Mouse (Mus musculus): ENCODE measurements around the gene Palld. TPM values are rescaled to one million over a fixed set of nuclear protein-coding genes. Genes with fewer than 3 reads are reported as not detected.

The Palld gene
- 62.3 and 73.8 TPM in 2 replicates for polyA plus RNA-seq (2015; fragmentation: Nextera tagmentation; extraction: Ambion mirVana)

DNA sequence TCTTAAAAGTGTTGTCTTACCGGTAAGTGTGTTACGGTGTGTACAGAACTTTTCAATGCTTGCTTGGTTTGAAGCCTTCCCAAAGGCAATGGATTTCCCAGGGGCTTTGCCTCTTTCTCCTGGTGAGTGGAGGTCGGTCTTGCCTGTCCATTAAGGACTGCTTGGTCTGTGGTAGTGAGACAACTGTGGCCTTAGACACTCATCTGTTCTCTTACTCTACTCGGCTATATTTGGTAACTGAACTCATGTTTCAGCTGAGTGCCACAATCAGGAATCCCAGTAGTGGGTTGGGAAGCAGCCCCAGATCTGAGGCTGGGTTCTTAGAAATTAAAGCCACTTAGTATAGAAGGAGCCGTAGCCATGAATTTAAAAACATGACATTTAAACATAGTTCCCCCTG lies at the start of gene Palld:
TSS of gene Palld (minus strand) at position 170 of the 400 bp plus-strand sequence.
- Histone ChIP-seq H3K9ac (ENCODE audit: low read depth, low read length) (no peak within 1 kb of the TSS), H3K27me3 (replicated peaks; ENCODE audit: control insufficient read depth, insufficient read depth, low read length) (no peaks in the 10 kb centered on the region), H3K36me3 (ENCODE audit: control insufficient read depth, insufficient read depth) (no peaks in the 10 kb centered on the region), H3K27ac (ENCODE audit: low read depth, low read length) (no peak within 1 kb of the TSS), H3K9me3 (ENCODE audit: control insufficient read depth) (no peaks in the 10 kb centered on the region), H3K4me3 (ENCODE audit: low read depth, low read length) (no peak within 1 kb of the TSS), H3K4me1 (replicated peaks; ENCODE audit: control insufficient read depth, insufficient read depth, low read length) (no peaks in the 10 kb centered on the region), H3K4me2 (replicated peaks; ENCODE audit: low read depth) (no peak within 1 kb of the TSS)
- WGBS = 90% methylated on average over 5 of the region's 5 CpGs
- no peak for TF ChIP-seq CTCF (IDR thresholded peaks at IDR 0.05; ENCODE audit: low read depth)
- no peak for ATAC-seq

DNA sequence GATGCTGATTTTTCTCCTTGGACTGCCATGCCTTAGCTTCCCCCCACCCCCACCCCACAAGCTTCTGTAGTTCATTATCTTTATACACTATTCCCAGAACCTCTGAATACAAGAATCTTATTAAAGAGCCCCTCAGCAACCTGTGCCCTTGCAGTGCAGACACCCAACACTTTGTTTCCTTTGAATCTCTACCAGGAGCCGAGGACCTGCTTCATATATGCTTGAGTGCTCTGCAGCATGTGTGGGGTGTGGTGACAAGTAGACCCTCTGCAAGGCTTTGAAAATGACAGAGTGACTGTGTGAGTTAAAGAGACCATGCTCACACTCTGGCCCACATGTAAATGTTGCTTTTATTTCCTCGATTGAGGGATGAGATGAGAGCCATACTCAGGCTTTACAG lies 35.1 kb upstream of the Palld start:
- ATAC-seq = no peak
- Histone ChIP-seq H3K4me1 (replicated peaks; ENCODE audit: control insufficient read depth, insufficient read depth, low read length) (no peaks in the 10 kb centered on the region), H3K27me3 (replicated peaks; ENCODE audit: control insufficient read depth, insufficient read depth, low read length) (no peaks in the 10 kb centered on the region), H3K9ac (ENCODE audit: low read depth, low read length) (no peak overlapping the region), H3K4me3 (ENCODE audit: low read depth, low read length) (no peak overlapping the region), H3K27ac (ENCODE audit: low read depth, low read length) (no peak overlapping the region), H3K9me3 (ENCODE audit: control insufficient read depth) (no peaks in the 10 kb centered on the region), H3K36me3 (ENCODE audit: control insufficient read depth, insufficient read depth) (no peaks in the 10 kb centered on the region; the same call in 1 of the 2 replicates), H3K4me2 (replicated peaks; ENCODE audit: low read depth) (no peak overlapping the region)
- TF ChIP-seq CTCF (IDR thresholded peaks at IDR 0.05; ENCODE audit: low read depth) = no peak
- WGBS = 82% methylated on average over 2 of the region's 2 CpGs

GRCm38 (mm10) chr8:61933243-61933642 lies 30.8 kb upstream of the Palld start:
- H3K36me3 ChIP-seq (ENCODE audit: control insufficient read depth, insufficient read depth) = no peaks in the 10 kb centered on the region
- no peaks in the 10 kb centered on the region for H3K4me1 ChIP-seq (replicated peaks; ENCODE audit: control insufficient read depth, insufficient read depth, low read length)
- no peaks in the 10 kb centered on the region for H3K9me3 ChIP-seq (ENCODE audit: control insufficient read depth)
- H3K4me2 ChIP-seq (replicated peaks; ENCODE audit: low read depth) = no peak overlapping the region
- H3K4me3 ChIP-seq (ENCODE audit: low read depth, low read length) = no peak overlapping the region
- no peak overlapping the region for H3K9ac ChIP-seq (ENCODE audit: low read depth, low read length)
- no peak overlapping the region for H3K27ac ChIP-seq (ENCODE audit: low read depth, low read length)
- ATAC-seq = no peak
- no peaks in the 10 kb centered on the region for H3K27me3 ChIP-seq (replicated peaks; ENCODE audit: control insufficient read depth, insufficient read depth, low read length)
- WGBS = 9% methylated on average over 2 of the region's 2 CpGs
- TF ChIP-seq CTCF (IDR thresholded peaks at IDR 0.05; ENCODE audit: low read depth) = no peak

DNA sequence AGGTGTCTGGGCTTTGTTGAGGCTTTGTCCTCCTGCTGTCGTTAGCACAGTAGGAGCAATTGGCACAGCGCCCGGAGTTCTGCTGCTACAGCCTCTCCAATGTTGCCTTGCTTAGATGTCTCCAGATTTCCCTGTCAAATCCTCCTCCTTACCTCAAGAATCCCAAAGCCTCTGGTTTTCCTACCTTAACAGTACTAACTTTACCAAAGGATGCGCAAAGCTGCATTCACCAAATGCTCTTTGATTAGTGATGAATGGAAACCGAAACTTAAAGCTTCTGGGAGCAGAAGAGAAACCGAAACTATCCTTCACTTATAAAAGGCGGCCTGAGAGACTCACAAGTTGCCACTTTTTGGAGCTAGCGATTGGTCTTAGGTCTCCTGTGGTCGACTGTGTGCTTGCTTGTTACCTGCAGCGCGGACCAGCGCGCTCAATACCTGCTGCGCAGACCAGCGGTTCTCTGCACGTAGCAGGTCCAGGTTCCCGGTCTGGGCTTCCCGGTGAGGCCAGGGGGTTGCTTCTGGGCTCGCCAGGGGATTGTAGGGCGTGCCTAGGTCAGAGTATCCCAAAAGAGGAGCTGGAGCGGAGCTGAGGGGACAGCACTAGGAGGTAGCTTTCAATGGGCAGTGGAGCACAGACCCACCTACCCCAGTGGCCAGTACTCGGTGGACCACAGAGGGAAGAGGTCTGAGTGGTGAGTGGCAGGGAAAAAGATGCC lies 25.4 kb upstream of the Palld start, which contains the start of gene Ddx60:
TSS of gene Ddx60 (plus strand) at position 311 of the 718 bp plus-strand sequence.
- Histone ChIP-seq H3K4me1 (replicated peaks; ENCODE audit: control insufficient read depth, insufficient read depth, low read length) (no peaks in the 10 kb centered on the region), H3K9ac (ENCODE audit: low read depth, low read length) (peak within 1 kb of the TSS; percentile 70), H3K9me3 (ENCODE audit: control insufficient read depth) (no peaks in the 10 kb centered on the region), H3K4me2 (replicated peaks; ENCODE audit: low read depth) (peak within 1 kb of the TSS; percentile 79), H3K27me3 (replicated peaks; ENCODE audit: control insufficient read depth, insufficient read depth, low read length) (no peaks in the 10 kb centered on the region), H3K27ac (ENCODE audit: low read depth, low read length) (peak within 1 kb of the TSS; percentile 67), H3K4me3 (ENCODE audit: low read depth, low read length) (peak within 1 kb of the TSS; percentile 68), H3K36me3 (ENCODE audit: control insufficient read depth, insufficient read depth) (no peaks in the 10 kb centered on the region)
- TF ChIP-seq CTCF (IDR thresholded peaks at IDR 0.05; ENCODE audit: low read depth) = no peak
- 7% methylated on average over 22 of the region's 22 CpGs for WGBS
- ATAC-seq = peak; percentile 70

DNA sequence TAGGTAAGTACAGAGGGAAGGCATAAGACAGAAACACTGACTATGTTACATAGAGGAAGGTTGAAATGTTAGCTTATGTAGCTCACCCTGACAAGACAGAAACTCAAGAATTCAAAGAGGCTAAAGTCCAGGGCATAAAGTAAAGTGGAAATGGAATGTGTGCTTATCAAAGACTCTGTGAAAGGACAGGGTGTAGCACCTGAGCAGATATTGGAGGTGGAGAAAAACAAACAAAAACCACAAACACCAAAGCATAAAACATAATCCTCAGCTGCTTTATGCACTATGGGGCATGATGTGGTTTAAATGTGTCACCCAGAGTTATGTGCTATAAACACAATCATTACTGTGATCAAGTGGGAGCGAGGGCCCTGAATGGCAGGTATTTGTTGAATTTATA lies 22.0 kb upstream of the Palld start:
- Histone ChIP-seq H3K4me3 (ENCODE audit: low read depth, low read length) (no peak overlapping the region), H3K36me3 (ENCODE audit: control insufficient read depth, insufficient read depth) (no peaks in the 10 kb centered on the region), H3K27me3 (replicated peaks; ENCODE audit: control insufficient read depth, insufficient read depth, low read length) (no peaks in the 10 kb centered on the region), H3K9ac (ENCODE audit: low read depth, low read length) (no peak overlapping the region), H3K27ac (ENCODE audit: low read depth, low read length) (no peak overlapping the region; the same call in 1 of the 2 replicates), H3K9me3 (ENCODE audit: control insufficient read depth) (no peaks in the 10 kb centered on the region), H3K4me2 (replicated peaks; ENCODE audit: low read depth) (no peak overlapping the region), H3K4me1 (replicated peaks; ENCODE audit: control insufficient read depth, insufficient read depth, low read length) (no peaks in the 10 kb centered on the region)
- WGBS = 56% methylated on average over 1 of the region's 1 CpGs
- no peak for TF ChIP-seq CTCF (IDR thresholded peaks at IDR 0.05; ENCODE audit: low read depth)
- peak; percentile 69 for ATAC-seq

- no peak for ATAC-seq
- 77% methylated on average over 10 of the region's 10 CpGs for WGBS
- Histone ChIP-seq H3K4me1 (replicated peaks; ENCODE audit: control insufficient read depth, insufficient read depth, low read length) (no peaks in the 10 kb centered on the region), H3K27ac (ENCODE audit: low read depth, low read length) (no peak overlapping the region), H3K9ac (ENCODE audit: low read depth, low read length) (no peak overlapping the region), H3K9me3 (ENCODE audit: control insufficient read depth) (no peaks in the 10 kb centered on the region), H3K36me3 (ENCODE audit: control insufficient read depth, insufficient read depth) (no peaks in the 10 kb centered on the region), H3K4me3 (ENCODE audit: low read depth, low read length) (no peak overlapping the region), H3K27me3 (replicated peaks; ENCODE audit: control insufficient read depth, insufficient read depth, low read length) (no peaks in the 10 kb centered on the region), H3K4me2 (replicated peaks; ENCODE audit: low read depth) (no peak overlapping the region)
- no peak for TF ChIP-seq CTCF (IDR thresholded peaks at IDR 0.05; ENCODE audit: low read depth)
These were observed 19.1 kb upstream of the Palld start for GRCm38 (mm10) chr8:61921454-61922054.
